In the genomic region with DNA sequence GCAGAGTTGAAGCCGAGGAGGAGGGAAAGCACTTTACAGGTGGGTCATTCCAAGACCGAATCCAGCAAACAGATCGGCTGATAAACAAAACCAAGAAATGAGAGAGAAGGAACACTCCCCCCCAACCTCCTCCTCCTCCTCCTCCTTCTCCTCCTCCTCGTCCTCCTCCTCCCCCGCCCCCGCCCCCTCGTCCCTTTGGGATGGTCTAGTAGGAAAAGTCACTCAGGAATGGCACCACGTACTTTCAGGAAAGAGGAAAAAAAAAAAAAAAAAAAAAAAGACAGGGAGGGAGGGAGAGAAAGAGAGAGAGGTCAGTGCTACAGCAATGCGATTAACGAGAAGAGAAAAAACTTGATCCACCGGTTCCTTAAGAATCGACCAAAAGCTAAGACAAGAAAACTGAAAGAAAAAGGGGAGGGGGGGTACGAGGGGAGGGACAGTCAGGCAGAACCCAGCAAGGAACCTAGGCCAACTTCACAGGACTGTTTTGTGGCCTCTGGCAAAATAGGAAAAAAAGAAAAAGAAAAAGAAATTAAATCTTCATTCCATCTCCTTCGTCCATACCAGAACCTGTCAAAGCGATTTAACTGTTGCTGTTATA, we compare ENCODE assay signal across 8 mouse cellular contexts. TPM values are rescaled to one million over a fixed set of nuclear protein-coding genes. Genes with fewer than 3 reads are reported as not detected.
DNase-seq lines count a peak whose midpoint lies in the region; ATAC-seq and TF ChIP-seq lines count a peak whose summit lies in the region.

No protein-coding gene starts in this region.

- no peak for TF ChIP-seq CTCF in gastrocnemius, adult 2 months (IDR thresholded peaks at IDR 0.05)
- no peak for TF ChIP-seq CTCF in C2C12 (IDR thresholded peaks at IDR 0.05; ENCODE audit: control insufficient read depth, insufficient read depth, insufficient read length)
- no peak for TF ChIP-seq CTCF in small intestine, adult 2 months (IDR thresholded peaks at IDR 0.05; ENCODE audit: extremely low read depth, insufficient read length, insufficient replicate concordance, low read depth, low read length)

- TF ChIP-seq POLR2A in small intestine, adult 2 months (IDR thresholded peaks at IDR 0.05; ENCODE audit: low read depth, low read length): no peak

- no peaks in the 10 kb centered on the region for H3K36me3 ChIP-seq in C2C12 (ENCODE audit: control insufficient read depth, insufficient read depth)
- no peaks in the 10 kb centered on the region for H3K36me3 ChIP-seq in embryonic facial prominence, embryonic 15.5 days
- no peaks in the 10 kb centered on the region for H3K36me3 ChIP-seq in limb, embryonic 13.5 days
- H3K36me3 ChIP-seq in small intestine, adult 2 months (ENCODE audit: control insufficient read depth, insufficient read depth, low read length): no peaks in the 10 kb centered on the region

- under 1% methylated on average over 13 of the region's 15 CpGs for WGBS in embryonic facial prominence, embryonic 15.5 days
- 3% methylated on average over 12 of the region's 15 CpGs for WGBS in limb, embryonic 13.5 days
- under 1% methylated on average over 15 of the region's 15 CpGs for WGBS in small intestine, adult 2 months

- ATAC-seq in embryonic facial prominence, embryonic 15.5 days (ENCODE audit: insufficient number of reproducible peaks, low FRiP score, low TSS enrichment, low read depth): no peak
- no peak for ATAC-seq in limb, embryonic 13.5 days (ENCODE audit: low FRiP score, low read depth)

- H3K9me3 ChIP-seq in embryonic facial prominence, embryonic 15.5 days (replicated peaks): no peaks in the 10 kb centered on the region
- no peaks in the 10 kb centered on the region for H3K9me3 ChIP-seq in limb, embryonic 13.5 days

- H3K4me1 ChIP-seq in embryonic facial prominence, embryonic 15.5 days: 0 out of 2 replicates have a peak, but pooled peaks cover 3% of the 10 kb centered on the region
- 0 out of 2 replicates have a peak, but pooled peaks cover 5% of the 10 kb centered on the region for H3K4me1 ChIP-seq in limb, embryonic 13.5 days
- no peaks in the 10 kb centered on the region for H3K4me1 ChIP-seq in small intestine, adult 2 months (ENCODE audit: control insufficient read depth, insufficient read depth, insufficient read length, low read length)

- H3K9ac ChIP-seq in embryonic facial prominence, embryonic 15.5 days: 0 out of 2 replicates have a peak overlapping the region, but pooled peaks have one; percentile 34
- peak overlapping the region; percentile 48; the same call in 1 of the 2 replicates for H3K9ac ChIP-seq in limb, embryonic 13.5 days

- intact Hi-C loops in gastrocnemius, adult 2 months (cut with DNase I): loop anchor here (5.0 kb wide), 3 partner anchors 44 to 444 kb away; no protein-coding TSS in a partner anchor

- H3ac ChIP-seq in C2C12 (ENCODE audit: control insufficient read depth, insufficient read length, low read depth): peak overlapping the region; percentile 15

- peak overlapping the region; percentile 72 for H3K4me2 ChIP-seq in embryonic facial prominence, embryonic 15.5 days (replicated peaks)
- H3K4me2 ChIP-seq in limb, embryonic 13.5 days (replicated peaks): peak overlapping the region; percentile 76

- no peak for DNase-seq in gastrocnemius, adult 2 months
- DNase-seq in gastrocnemius, postnatal 25 days: no peak
- no peak for DNase-seq in left cerebral cortex, adult 8-10 months (ENCODE audit: low spot score in 2 of 2)
- no peak for DNase-seq in urinary bladder, postnatal 10 days (ENCODE audit: low spot score)

- H3K79me2 ChIP-seq in C2C12 (ENCODE audit: control insufficient read depth, insufficient read depth): no peaks in the 10 kb centered on the region

- H3K4me3 ChIP-seq in gastrocnemius, adult 2 months: peak overlapping the region; percentile 94
- H3K4me3 ChIP-seq in C2C12 (ENCODE audit: insufficient read depth, poor library complexity, severe bottlenecking): peak overlapping the region; percentile 40
- H3K4me3 ChIP-seq in embryonic facial prominence, embryonic 15.5 days (replicated peaks): peak overlapping the region; percentile 77
- H3K4me3 ChIP-seq in limb, embryonic 13.5 days: peak overlapping the region; percentile 74
- peak overlapping the region; percentile 56 for H3K4me3 ChIP-seq in small intestine, adult 2 months (ENCODE audit: low read depth, low read length)

- H3K27ac ChIP-seq in gastrocnemius, adult 2 months: peak overlapping the region; percentile 91
- H3K27ac ChIP-seq in embryonic facial prominence, embryonic 15.5 days (replicated peaks): peak overlapping the region; percentile 92
- H3K27ac ChIP-seq in limb, embryonic 13.5 days: no peak overlapping the region
- H3K27ac ChIP-seq in small intestine, adult 2 months (ENCODE audit: insufficient read depth, low read depth, low read length): no peak overlapping the region

- no peaks in the 10 kb centered on the region for H3K79me3 ChIP-seq in C2C12 (ENCODE audit: low read depth)

- H3K27me3 ChIP-seq in C2C12 (ENCODE audit: control insufficient read depth, insufficient read depth, insufficient read length): no peaks in the 10 kb centered on the region
- no peaks in the 10 kb centered on the region for H3K27me3 ChIP-seq in embryonic facial prominence, embryonic 15.5 days
- peaks cover 16% of the 10 kb centered on the region for H3K27me3 ChIP-seq in limb, embryonic 13.5 days
- H3K27me3 ChIP-seq in small intestine, adult 2 months (ENCODE audit: control insufficient read depth, insufficient read depth, low read length): no peaks in the 10 kb centered on the region

TF ChIP-seq in C2C12, 6 proteins besides CTCF, POLR2A, EP300 and RAD21:
- TF ChIP-seq MAX (IDR thresholded peaks at IDR 0.05) (no peak), MYOG (IDR thresholded peaks at IDR 0.05; ENCODE audit: control insufficient read depth, extremely low read depth, insufficient read length) (no peak), FOSL1 (IDR thresholded peaks at IDR 0.05; ENCODE audit: insufficient read depth, low read length, poor library complexity, severe bottlenecking) (no peak), USF1 (IDR thresholded peaks at IDR 0.05; ENCODE audit: low read depth) (no peak), MYOD1 (IDR thresholded peaks at IDR 0.05; ENCODE audit: control insufficient read depth, insufficient read length, low read depth) (no peak), CEBPB (IDR thresholded peaks at IDR 0.05; ENCODE audit: low read depth) (no peak)
TF ChIP-seq in C2C12: peak in this region for 0.

RNA-seq across cellular contexts. Expression of a gene that starts 1.1 kb away (rescaled TPM):
- total RNA-seq in gastrocnemius, adult 2 months (2021): 10 to 100 TPM; 15.0 to 24.4 TPM
- total RNA-seq in gastrocnemius, postnatal 25 days (2021): 10 to 100 TPM in 1 of 2 experiments, 1 to 10 TPM in 1; 9.1 to 14.5 TPM
- polyA plus RNA-seq in C2C12 (2012; fragmentation: generic; extraction: Trizol): 0.18 TPM
- polyA plus RNA-seq in embryonic facial prominence, embryonic 15.5 days (2015; fragmentation: Nextera tagmentation; extraction: Ambion mirVana): 5.4 and 5.6 TPM in 2 replicates
- polyA plus RNA-seq in limb, embryonic 13.5 days (2015; fragmentation: Nextera tagmentation; extraction: Ambion mirVana): 3.5 and 4.3 TPM in 2 replicates
- polyA plus RNA-seq in small intestine, adult 2 months (2012; rRNA removed): 0.19 and 0.38 TPM in 2 replicates
- 10 to 100 TPM in 1 of 4 experiments, 1 to 10 TPM in 3; 4.4 to 10.7 (median 7.2) TPM for total RNA-seq in left cerebral cortex, adult 8-10 months (2022)

Comparison
In these comparisons a context has a peak if more than half of its experiments do, and no peak if none do; other contexts are left out.
1. H3K27ac ChIP-seq: peak in gastrocnemius, adult 2 months (single experiment) and embryonic facial prominence, embryonic 15.5 days (single experiment); none in limb, embryonic 13.5 days (single experiment) and small intestine, adult 2 months (single experiment).
2. H3K4me3 ChIP-seq: peak in every context shown above with its lines; median percentile 94 in gastrocnemius, adult 2 months; 77 in embryonic facial prominence, embryonic 15.5 days; 74 in limb, embryonic 13.5 days; 56 in small intestine, adult 2 months; 40 in C2C12.